8 mouse cellular contexts compared by ENCODE assay signal in the genomic region with DNA sequence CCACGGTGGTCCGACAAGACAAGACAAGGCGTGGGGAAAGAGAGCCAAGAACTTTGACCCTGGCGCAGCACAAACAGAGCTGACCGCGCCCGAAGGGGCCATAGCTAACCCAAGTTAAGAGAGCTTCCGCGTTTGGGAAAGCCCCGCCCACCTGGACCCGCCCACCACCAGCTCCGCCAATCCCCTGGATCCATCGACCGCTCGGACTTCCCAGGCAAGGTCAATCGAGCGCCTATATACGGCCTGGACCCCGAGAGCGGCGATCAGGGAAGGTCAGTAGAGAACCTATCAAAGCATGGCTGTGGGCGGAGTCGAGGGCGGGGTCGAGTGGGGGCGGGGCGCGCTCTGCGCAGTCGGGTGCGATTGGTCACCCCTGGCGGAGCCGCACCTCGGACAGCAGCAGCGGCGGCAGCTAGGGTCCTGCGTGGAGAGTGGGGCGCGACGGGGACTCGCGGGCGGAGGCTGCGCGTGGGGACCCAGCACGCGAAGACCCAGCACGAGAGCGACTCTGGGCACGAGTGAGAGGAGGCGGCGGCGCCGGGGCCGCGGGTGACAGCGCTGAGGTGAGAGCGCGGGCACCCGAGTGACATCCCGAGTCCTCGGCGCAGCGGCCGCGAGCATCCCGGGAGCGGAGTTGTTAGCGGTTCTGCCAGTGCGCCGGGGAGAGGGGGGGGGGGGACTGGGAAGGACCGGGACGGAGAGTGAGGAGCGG. TPM values are rescaled to one million over a fixed set of nuclear protein-coding genes. Genes with fewer than 3 reads are reported as not detected.
DNase-seq lines count a peak whose midpoint lies in the region; ATAC-seq and TF ChIP-seq lines count a peak whose summit lies in the region.

A gene (plus strand): TSS at position 353 of the 712 bp plus-strand sequence.

- H3K79me2 ChIP-seq in C2C12 (ENCODE audit: control insufficient read depth, insufficient read depth) (peaks cover 18% of the 10 kb centered on the region), myocyte (ENCODE audit: control insufficient read depth, insufficient read depth) (peaks cover 4% of the 10 kb centered on the region)
- H3K79me2 ChIP-seq in liver, adult 2 months (ENCODE audit: control insufficient read depth, insufficient read depth, low read length) = peaks cover 40% of the 10 kb centered on the region

- H3K9ac ChIP-seq in heart, embryonic 11.5 days (ENCODE audit: low read depth, low read length) = peak within 1 kb of the TSS; percentile 67
- peak within 1 kb of the TSS; percentile 79 for H3K9ac ChIP-seq in kidney, embryonic 16.5 days (replicated peaks; ENCODE audit: low read length)
- H3K9ac ChIP-seq in liver, adult 2 months (ENCODE audit: low read depth, low read length) = peak within 1 kb of the TSS; percentile 90

- peak within 1 kb of the TSS; percentile 98 for H3K4me2 ChIP-seq in heart, embryonic 11.5 days
- H3K4me2 ChIP-seq in kidney, embryonic 16.5 days (replicated peaks; ENCODE audit: low read depth, low read length) = peak within 1 kb of the TSS; percentile 80
- H3K4me2 ChIP-seq in myocyte (ENCODE audit: low read depth) = peak within 1 kb of the TSS; percentile 95

- ATAC-seq in heart, embryonic 11.5 days (replicated peaks; ENCODE audit: insufficient number of reproducible peaks, low FRiP score, low TSS enrichment) = peak; percentile 91
- peak; percentile 86 for ATAC-seq in kidney, embryonic 16.5 days (ENCODE audit: low FRiP score, low TSS enrichment)

- H3K4me1 ChIP-seq in erythroblast, embryonic 14.5 days (ENCODE audit: control insufficient read depth) = peaks cover 75% of the 10 kb centered on the region
- peaks cover 4% of the 10 kb centered on the region for H3K4me1 ChIP-seq in heart, embryonic 11.5 days (ENCODE audit: control insufficient read depth, insufficient read depth, low read length)
- H3K4me1 ChIP-seq in kidney, embryonic 16.5 days (ENCODE audit: insufficient read depth, low read length) = peaks cover 30% of the 10 kb centered on the region
- peaks cover 31% of the 10 kb centered on the region for H3K4me1 ChIP-seq in liver, adult 2 months (ENCODE audit: control insufficient read depth, insufficient read depth, low read length)

- TF ChIP-seq CTCF in C2C12 (IDR thresholded peaks at IDR 0.05; ENCODE audit: control insufficient read depth, insufficient read depth, insufficient read length) = no peak
- no peak for TF ChIP-seq CTCF in brain, embryonic 14.5 days (IDR thresholded peaks at IDR 0.05; ENCODE audit: borderline replicate concordance, extremely low read depth, insufficient read depth, insufficient read length)
- TF ChIP-seq CTCF in liver, adult 2 months (IDR thresholded peaks at IDR 0.05; ENCODE audit: low read depth, low read length) = no peak

- under 1% methylated on average over 74 of the region's 74 CpGs for WGBS in heart, embryonic 11.5 days (ENCODE audit: insufficient replicate concordance)
- under 1% methylated on average over 72 of the region's 74 CpGs for WGBS in kidney, embryonic 16.5 days
- WGBS in liver, adult 2 months = 1% methylated on average over 74 of the region's 74 CpGs

- DNase-seq in brain, embryonic 14.5 days (ENCODE audit: low read depth) = peak; percentile 100
- DNase-seq in liver, adult 2 months (ENCODE audit: extremely low read depth, low read depth, low spot score) = peak; percentile 94
- DNase-seq in splenic B cell, adult 2 months (ENCODE audit: low read depth, low spot score) = peak; percentile 100

- peaks cover 4% of the 10 kb centered on the region for H3K79me3 ChIP-seq in C2C12 (ENCODE audit: low read depth)

- peak; percentile 45; the same call in 1 of the 2 replicates for TF ChIP-seq POLR2A in brain, embryonic 14.5 days (IDR thresholded peaks at IDR 0.05; ENCODE audit: borderline replicate concordance, extremely low read depth, insufficient read depth, insufficient read length, poor library complexity, severe bottlenecking)
- peak; percentile 88 for TF ChIP-seq POLR2A in liver, adult 2 months (IDR thresholded peaks at IDR 0.05; ENCODE audit: extremely low read depth, insufficient read depth, low read length)
- TF ChIP-seq POLR2A in myocyte (IDR thresholded peaks at IDR 0.05; ENCODE audit: insufficient read length, low read depth) = peak; percentile 75

- 0 out of 2 replicates have a peak within 1 kb of the TSS, but pooled peaks have one; percentile 46 for H3K27ac ChIP-seq in heart, embryonic 11.5 days (ENCODE audit: low read depth, low read length)
- peak within 1 kb of the TSS; percentile 82 for H3K27ac ChIP-seq in kidney, embryonic 16.5 days (ENCODE audit: low read length)
- peak within 1 kb of the TSS; percentile 95 for H3K27ac ChIP-seq in liver, adult 2 months (replicated peaks; ENCODE audit: insufficient read depth, low read depth, low read length)

- H3K4me3 ChIP-seq in C2C12 (ENCODE audit: insufficient read depth, poor library complexity, severe bottlenecking) = peak within 1 kb of the TSS; percentile 44
- peak within 1 kb of the TSS; percentile 98 for H3K4me3 ChIP-seq in erythroblast, embryonic 14.5 days (replicated peaks)
- H3K4me3 ChIP-seq in heart, embryonic 11.5 days (ENCODE audit: low read depth, low read length) = peak within 1 kb of the TSS; percentile 81
- peak within 1 kb of the TSS; percentile 78 for H3K4me3 ChIP-seq in kidney, embryonic 16.5 days (ENCODE audit: low read length)
- peak within 1 kb of the TSS; percentile 80 for H3K4me3 ChIP-seq in liver, adult 2 months (ENCODE audit: insufficient read depth, low read depth, low read length)
- H3K4me3 ChIP-seq in myocyte = peak within 1 kb of the TSS; percentile 66

- no peaks in the 10 kb centered on the region for H3K36me3 ChIP-seq in C2C12 (ENCODE audit: control insufficient read depth, insufficient read depth)
- peaks cover 22% of the 10 kb centered on the region for H3K36me3 ChIP-seq in erythroblast, embryonic 14.5 days (ENCODE audit: control insufficient read depth)
- no peaks in the 10 kb centered on the region for H3K36me3 ChIP-seq in heart, embryonic 11.5 days (ENCODE audit: control insufficient read depth, insufficient read depth, low read length)
- H3K36me3 ChIP-seq in kidney, embryonic 16.5 days (ENCODE audit: insufficient read depth, low read length) = no peaks in the 10 kb centered on the region
- no peaks in the 10 kb centered on the region for H3K36me3 ChIP-seq in liver, adult 2 months (ENCODE audit: control insufficient read depth, insufficient read depth, low read length)
- no peaks in the 10 kb centered on the region for H3K36me3 ChIP-seq in myocyte (ENCODE audit: control insufficient read depth, insufficient read depth)
- no peaks in the 10 kb centered on the region for H3K36me3 ChIP-seq in splenic B cell, adult 2 months (ENCODE audit: control insufficient read depth, insufficient read depth, low read length, poor library complexity, severe bottlenecking)

- H3K9me3 ChIP-seq in erythroblast, embryonic 14.5 days (ENCODE audit: control insufficient read depth, low read length) = peaks cover 14% of the 10 kb centered on the region
- H3K9me3 ChIP-seq in heart, embryonic 11.5 days (replicated peaks; ENCODE audit: control insufficient read depth, low read length) = no peaks in the 10 kb centered on the region
- no peaks in the 10 kb centered on the region for H3K9me3 ChIP-seq in kidney, embryonic 16.5 days (ENCODE audit: low read length)

- H3ac ChIP-seq in C2C12 (ENCODE audit: control insufficient read depth, insufficient read length, low read depth) (peak within 1 kb of the TSS; percentile 75), myocyte (ENCODE audit: control insufficient read depth, insufficient read length) (peak within 1 kb of the TSS; percentile 42)

- H3K27me3 ChIP-seq in C2C12 (ENCODE audit: control insufficient read depth, insufficient read depth, insufficient read length) (no peaks in the 10 kb centered on the region), myocyte (ENCODE audit: control insufficient read depth, insufficient read depth, insufficient read length) (no peaks in the 10 kb centered on the region)
- H3K27me3 ChIP-seq in erythroblast, embryonic 14.5 days (ENCODE audit: control insufficient read depth) = no peaks in the 10 kb centered on the region
- H3K27me3 ChIP-seq in heart, embryonic 11.5 days (ENCODE audit: control insufficient read depth, insufficient read depth, low read length) = no peaks in the 10 kb centered on the region
- 0 out of 2 replicates have a peak, but pooled peaks cover 3% of the 10 kb centered on the region for H3K27me3 ChIP-seq in kidney, embryonic 16.5 days (ENCODE audit: insufficient read depth, low read length)
- no peaks in the 10 kb centered on the region for H3K27me3 ChIP-seq in liver, adult 2 months (ENCODE audit: control insufficient read depth, insufficient read depth, low read length)
- H3K27me3 ChIP-seq in splenic B cell, adult 2 months (ENCODE audit: control insufficient read depth, insufficient read depth, low read length, poor library complexity, severe bottlenecking) = no peaks in the 10 kb centered on the region

TF ChIP-seq in C2C12, 6 proteins besides CTCF, POLR2A, EP300 and RAD21:
- no peak for TF ChIP-seq CEBPB (IDR thresholded peaks at IDR 0.05; ENCODE audit: low read depth)
- TF ChIP-seq MYOG (IDR thresholded peaks at IDR 0.05; ENCODE audit: control insufficient read depth, extremely low read depth, insufficient read length) = no peak
- TF ChIP-seq USF1 (IDR thresholded peaks at IDR 0.05; ENCODE audit: low read depth) = no peak
- TF ChIP-seq MYOD1 (IDR thresholded peaks at IDR 0.05; ENCODE audit: control insufficient read depth, insufficient read length, low read depth) = no peak
- no peak for TF ChIP-seq FOSL1 (IDR thresholded peaks at IDR 0.05; ENCODE audit: insufficient read depth, low read length, poor library complexity, severe bottlenecking)
TF ChIP-seq in C2C12: peak in this region for 0.

TF ChIP-seq in myocyte, 11 proteins besides CTCF, POLR2A, EP300 and RAD21 (continues in another document):
- TF ChIP-seq MYOD1 (IDR thresholded peaks at IDR 0.05; ENCODE audit: control insufficient read depth in 1 of 3, insufficient read length in 2 of 3, low read depth in 2 of 3) (peak in 1 of 3 experiments; percentile 8), REST (IDR thresholded peaks at IDR 0.05; ENCODE audit: insufficient read depth, insufficient read length) (peak; percentile 50), E2F4 (IDR thresholded peaks at IDR 0.05; ENCODE audit: insufficient read depth) (no peak), MYOG (IDR thresholded peaks at IDR 0.05; ENCODE audit: control insufficient read depth in 1 of 3, insufficient read depth in 1 of 3, insufficient read length in 2 of 3, low read depth in 2 of 3) (peak in 1 of 3 experiments; percentile 9), SRF (IDR thresholded peaks at IDR 0.05; ENCODE audit: control insufficient read depth, insufficient read length, low read depth) (peak; percentile 91), POLR2AphosphoS2 (IDR thresholded peaks at IDR 0.05; ENCODE audit: insufficient read length, low read depth) (peak; percentile 70)

RNA-seq across cellular contexts. Expression of the gene that starts here (rescaled TPM):
- polyA plus RNA-seq in C2C12 (2012; fragmentation: generic; extraction: Trizol) = 6.6 TPM
- polyA plus RNA-seq in brain, embryonic 14.5 days (2012; rRNA removed) = 24.1 and 41.3 TPM in 2 replicates
- 5.1 and 5.4 TPM in 2 replicates for polyA plus RNA-seq in erythroblast, embryonic 14.5 days (2012)
- 12.9 and 13.8 TPM in 2 replicates for polyA plus RNA-seq in heart, embryonic 11.5 days (2014; fragmentation: Nextera tagmentation; extraction: Ambion mirVana)
- 18.8 and 20.1 TPM in 2 replicates for polyA plus RNA-seq in kidney, embryonic 16.5 days (2015; fragmentation: Nextera tagmentation; extraction: Ambion mirVana)
- total RNA-seq in liver, adult 2 months (2014; rRNA removed) = 23.0 and 27.9 TPM in 2 replicates
- polyA plus RNA-seq in liver, adult 2 months (2012; rRNA removed) = 14.7 and 16.2 TPM in 2 replicates
- polyA plus RNA-seq in myocyte (2012; fragmentation: generic; extraction: Trizol) = 7.7 TPM

Comparison
In these comparisons a context has a peak if more than half of its experiments do, and no peak if none do; other contexts are left out.
1. Peak in every context shown above with its lines: DNase-seq, ATAC-seq, H3K4me3 ChIP-seq and H3K27ac ChIP-seq.
2. H3K4me3 ChIP-seq: peak in every context shown above with its lines; median percentile 98 in erythroblast, embryonic 14.5 days; 81 in heart, embryonic 11.5 days; 80 in liver, adult 2 months; 78 in kidney, embryonic 16.5 days; 66 in myocyte; 44 in C2C12.